In genomic region chr7:120722839-120723278, GRCm38 (mm10) we compare ENCODE assay signal across 12 mouse cellular contexts. TPM values are rescaled to one million over a fixed set of nuclear protein-coding genes. Genes with fewer than 3 reads are reported as not detected.
DNase-seq lines count a peak whose midpoint lies in the region; ATAC-seq lines count a peak whose summit lies in the region.
"Had no signal": no experiment of that assay in that cellular context is flagged by ENCODE, and none has a peak within 500 bp of the region (broad histone marks: within the 10 kb centered on the region; RNA-seq: fewer than 3 reads in every experiment).

No protein-coding gene starts in this region.

- H3K27me3 ChIP-seq in hindbrain, embryonic 11.5 days (ENCODE audit: control insufficient read depth, insufficient read depth, low read length), result no peaks in the 10 kb centered on the region
- no peaks in the 10 kb centered on the region for H3K27me3 ChIP-seq in hindbrain, embryonic 10.5 days (ENCODE audit: insufficient read depth, poor library complexity, severe bottlenecking)
- no peaks in the 10 kb centered on the region for H3K27me3 ChIP-seq in midbrain, embryonic 12.5 days
- no peaks in the 10 kb centered on the region for H3K27me3 ChIP-seq in liver, embryonic 11.5 days (replicated peaks; ENCODE audit: control insufficient read depth, insufficient read depth, low read length)
- H3K27me3 ChIP-seq: stomach, embryonic 15.5 days had no signal

- H3K9me3 ChIP-seq in hindbrain, embryonic 11.5 days (ENCODE audit: control insufficient read depth, low read length), result no peaks in the 10 kb centered on the region
- no peaks in the 10 kb centered on the region for H3K9me3 ChIP-seq in hindbrain, embryonic 10.5 days
- no peaks in the 10 kb centered on the region for H3K9me3 ChIP-seq in midbrain, embryonic 12.5 days
- no peaks in the 10 kb centered on the region for H3K9me3 ChIP-seq in liver, embryonic 11.5 days (ENCODE audit: control insufficient read depth, low read length)
- H3K9me3 ChIP-seq: stomach, embryonic 15.5 days had no signal

- no peaks in the 10 kb centered on the region for H3K4me1 ChIP-seq in hindbrain, embryonic 11.5 days (replicated peaks; ENCODE audit: control insufficient read depth, insufficient read depth, low read length)
- peaks cover 7% of the 10 kb centered on the region for H3K4me1 ChIP-seq in hindbrain, embryonic 10.5 days (replicated peaks)
- peaks cover 15% of the 10 kb centered on the region for H3K4me1 ChIP-seq in midbrain, embryonic 12.5 days
- H3K4me1 ChIP-seq in liver, embryonic 11.5 days (replicated peaks; ENCODE audit: control insufficient read depth, insufficient read depth, low read length), result no peaks in the 10 kb centered on the region
- H3K4me1 ChIP-seq: stomach, embryonic 15.5 days had no signal

- H3K4me2 ChIP-seq in hindbrain, embryonic 11.5 days (replicated peaks; ENCODE audit: low read depth, low read length), result no peak overlapping the region
- H3K4me2 ChIP-seq in midbrain, embryonic 12.5 days (replicated peaks), result no peak overlapping the region
- H3K4me2 ChIP-seq in liver, embryonic 11.5 days, result no peak overlapping the region
- H3K4me2 ChIP-seq: stomach, embryonic 15.5 days had no signal

- no peak overlapping the region for H3K4me3 ChIP-seq in hindbrain, embryonic 11.5 days (ENCODE audit: low read depth, low read length)
- no peak overlapping the region for H3K4me3 ChIP-seq in hindbrain, embryonic 10.5 days
- H3K4me3 ChIP-seq in midbrain, embryonic 12.5 days, result no peak overlapping the region
- no peak overlapping the region for H3K4me3 ChIP-seq in liver, embryonic 11.5 days (ENCODE audit: low read depth, low read length)
- H3K4me3 ChIP-seq: stomach, embryonic 15.5 days had no signal

- no peak for ATAC-seq in hindbrain, embryonic 11.5 days (ENCODE audit: low FRiP score)
- ATAC-seq in midbrain, embryonic 12.5 days (ENCODE audit: low FRiP score, low read depth), result peak; percentile 38; the same call in 1 of the 2 replicates
- ATAC-seq in liver, embryonic 11.5 days (replicated peaks; ENCODE audit: low FRiP score), result no peak

- H3K9ac ChIP-seq in hindbrain, embryonic 11.5 days (ENCODE audit: low read depth, low read length), result no peak overlapping the region
- H3K9ac ChIP-seq in midbrain, embryonic 12.5 days (replicated peaks), result no peak overlapping the region
- H3K9ac ChIP-seq in liver, embryonic 11.5 days (ENCODE audit: low read depth, low read length), result no peak overlapping the region
- H3K9ac ChIP-seq: liver, embryonic 14.5 days; stomach, embryonic 15.5 days had no signal

- no peak overlapping the region for H3K27ac ChIP-seq in hindbrain, embryonic 11.5 days (ENCODE audit: low read depth, low read length)
- H3K27ac ChIP-seq in hindbrain, embryonic 10.5 days, result no peak overlapping the region
- H3K27ac ChIP-seq in midbrain, embryonic 12.5 days (replicated peaks), result no peak overlapping the region
- no peak overlapping the region for H3K27ac ChIP-seq in liver, embryonic 11.5 days (ENCODE audit: low read depth, low read length)
- H3K27ac ChIP-seq: liver, embryonic 14.5 days; stomach, embryonic 15.5 days had no signal

- H3K36me3 ChIP-seq in hindbrain, embryonic 11.5 days (ENCODE audit: control insufficient read depth, insufficient read depth, low read length), result no peaks in the 10 kb centered on the region
- H3K36me3 ChIP-seq in hindbrain, embryonic 10.5 days, result peaks cover 18% of the 10 kb centered on the region
- H3K36me3 ChIP-seq in midbrain, embryonic 12.5 days, result peaks cover 6% of the 10 kb centered on the region
- H3K36me3 ChIP-seq in liver, embryonic 11.5 days (ENCODE audit: control insufficient read depth, insufficient read depth, low read length), result peaks cover 4% of the 10 kb centered on the region; the same call in 1 of the 2 replicates
- H3K36me3 ChIP-seq: stomach, embryonic 15.5 days had no signal

- WGBS in hindbrain, embryonic 11.5 days, result 60% methylated on average over 8 of the region's 8 CpGs
- 65% methylated on average over 8 of the region's 8 CpGs for WGBS in hindbrain, embryonic 10.5 days
- WGBS in midbrain, embryonic 12.5 days, result 41% methylated on average over 8 of the region's 8 CpGs
- 84% methylated on average over 8 of the region's 8 CpGs for WGBS in liver, embryonic 11.5 days

- DNase-seq in hindbrain, embryonic 11.5 days (ENCODE audit: low spot score), result peak; percentile 6
- DNase-seq in hindbrain, embryonic 10.5 days (ENCODE audit: low spot score), result no peak
- DNase-seq in Muller cell, postnatal 12 days (ENCODE audit: inconsistent ontology term), result peak; percentile 8
- DNase-seq in forelimb bud, embryonic 11.5 days (ENCODE audit: low read depth, low spot score), result peak; percentile 10
- no peak for DNase-seq in lung, postnatal 4 days
- no peak for DNase-seq in liver, embryonic 11.5 days (ENCODE audit: low spot score)
- no peak for DNase-seq in heart, adult 9 months (ENCODE audit: low spot score in 2 of 2)
- DNase-seq: gastrocnemius, postnatal 14 days; kidney, postnatal 25 days had no signal

RNA-seq across cellular contexts. Expression of gene Vwa3a, which starts 16.3 kb away (rescaled TPM):
- polyA plus RNA-seq in hindbrain, embryonic 11.5 days (2014; fragmentation: Nextera tagmentation; extraction: Ambion mirVana), result 0.96 and 1.5 TPM in 2 replicates
- 0.49 and 1.3 TPM in 2 replicates for polyA plus RNA-seq in hindbrain, embryonic 10.5 days (2016; fragmentation: Nextera tagmentation; extraction: Ambion mirVana)
- polyA plus RNA-seq in midbrain, embryonic 12.5 days (2016; fragmentation: Nextera tagmentation; extraction: Ambion mirVana), result 0.41 and 0.51 TPM in 2 replicates
- polyA plus RNA-seq in liver, embryonic 11.5 days (2014; fragmentation: Nextera tagmentation; extraction: Ambion mirVana), result 0.08 TPM in 1 of 2 replicates, not detected in the other

RNA-seq across cellular contexts. Expression of gene Mosmo, which starts 45.4 kb away (rescaled TPM):
- polyA plus RNA-seq in hindbrain, embryonic 11.5 days (2014; fragmentation: Nextera tagmentation; extraction: Ambion mirVana), result 13.2 and 16.6 TPM in 2 replicates
- polyA plus RNA-seq in hindbrain, embryonic 10.5 days (2016; fragmentation: Nextera tagmentation; extraction: Ambion mirVana), result 10.4 and 13.8 TPM in 2 replicates
- 14.7 and 18.3 TPM in 2 replicates for polyA plus RNA-seq in midbrain, embryonic 12.5 days (2016; fragmentation: Nextera tagmentation; extraction: Ambion mirVana)
- polyA plus RNA-seq in liver, embryonic 11.5 days (2014; fragmentation: Nextera tagmentation; extraction: Ambion mirVana), result 11.3 and 12.7 TPM in 2 replicates

RNA-seq across cellular contexts. Expression of gene Pdzd9, which starts 52.7 kb away (rescaled TPM):
- 0.20 and 0.80 TPM in 2 replicates for polyA plus RNA-seq in hindbrain, embryonic 11.5 days (2014; fragmentation: Nextera tagmentation; extraction: Ambion mirVana)
- 0.35 and 0.40 TPM in 2 replicates for polyA plus RNA-seq in hindbrain, embryonic 10.5 days (2016; fragmentation: Nextera tagmentation; extraction: Ambion mirVana)
- polyA plus RNA-seq in midbrain, embryonic 12.5 days (2016; fragmentation: Nextera tagmentation; extraction: Ambion mirVana), result 0.28 and 0.33 TPM in 2 replicates
- 0.23 and 0.29 TPM in 2 replicates for polyA plus RNA-seq in liver, embryonic 11.5 days (2014; fragmentation: Nextera tagmentation; extraction: Ambion mirVana)

Comparison
In these comparisons a context has a peak if more than half of its experiments do, and no peak if none do; other contexts are left out.
1. DNase-seq: peak in hindbrain, embryonic 11.5 days (single experiment), Muller cell, postnatal 12 days (single experiment) and forelimb bud, embryonic 11.5 days (single experiment); none in hindbrain, embryonic 10.5 days (single experiment), lung, postnatal 4 days (0 of 2), liver, embryonic 11.5 days (single experiment) and heart, adult 9 months (0 of 2).